Mouse (Mus musculus): ENCODE results near the gene A4gnt.
"Not testable (repeated sequence)": the region's sequence is repeated elsewhere in the genome, so short reads cannot be mapped to it uniquely, and the experiment has no call there.

Gene A4gnt

DNA sequence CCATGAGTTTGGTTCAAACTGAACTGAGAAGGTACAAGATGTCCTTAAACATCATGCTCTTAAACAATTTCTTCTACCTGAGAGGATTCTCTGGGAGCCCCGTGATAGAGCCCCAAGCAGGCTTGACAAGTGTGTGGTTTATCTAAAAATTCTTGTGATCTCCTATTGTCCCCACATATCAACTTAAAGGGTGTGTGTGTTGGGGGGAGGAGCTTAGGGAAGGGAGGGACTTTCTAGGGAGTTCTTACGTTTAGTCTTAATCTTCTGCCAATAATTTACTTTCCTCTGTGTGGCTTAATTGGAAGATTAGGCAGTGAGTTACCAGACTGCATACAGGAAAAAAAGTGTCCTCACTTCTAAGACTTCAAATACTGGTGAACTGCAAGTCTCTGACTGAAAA lies at the start of gene A4gnt:
A4gnt (plus strand) TSS at position 301 of the 400 bp plus-strand sequence.
- no peak for DNase-seq

DNA sequence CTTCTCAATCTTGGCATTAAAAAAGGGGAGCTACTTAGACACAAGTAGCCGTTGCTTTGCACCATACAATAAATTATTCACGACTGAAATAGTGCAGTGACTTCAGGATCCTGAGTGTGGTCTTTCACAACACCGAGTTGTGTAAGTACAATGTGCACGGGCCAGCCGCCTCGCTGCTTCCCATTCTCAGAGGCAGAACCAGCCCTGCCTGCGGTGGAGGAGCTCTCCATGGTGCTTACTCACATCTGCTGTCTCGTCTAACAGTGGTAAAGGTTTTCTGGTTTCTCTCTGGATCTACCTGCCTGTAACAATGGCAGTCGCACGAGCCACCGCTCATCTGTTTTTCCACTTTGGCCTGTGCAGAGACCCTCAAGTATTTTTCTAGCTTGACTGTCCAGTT lies 48.6 kb upstream of the A4gnt start:
- DNase-seq: peak; percentile 64

GRCm38 (mm10) chr9:99568023-99568346 lies 44.3 kb upstream of the A4gnt start:
- DNase-seq: no peak

GRCm38 (mm10) chr9:99568347-99569070 lies 43.8 kb upstream of the A4gnt start, which contains the start of gene Armc8:
TSS of gene Armc8 (minus strand) at chr9:99568899.
- peak; percentile 95 for DNase-seq

GRCm38 (mm10) chr9:99569071-99569397 lies 43.3 kb upstream of the A4gnt start:
- DNase-seq: no peak

DNA sequence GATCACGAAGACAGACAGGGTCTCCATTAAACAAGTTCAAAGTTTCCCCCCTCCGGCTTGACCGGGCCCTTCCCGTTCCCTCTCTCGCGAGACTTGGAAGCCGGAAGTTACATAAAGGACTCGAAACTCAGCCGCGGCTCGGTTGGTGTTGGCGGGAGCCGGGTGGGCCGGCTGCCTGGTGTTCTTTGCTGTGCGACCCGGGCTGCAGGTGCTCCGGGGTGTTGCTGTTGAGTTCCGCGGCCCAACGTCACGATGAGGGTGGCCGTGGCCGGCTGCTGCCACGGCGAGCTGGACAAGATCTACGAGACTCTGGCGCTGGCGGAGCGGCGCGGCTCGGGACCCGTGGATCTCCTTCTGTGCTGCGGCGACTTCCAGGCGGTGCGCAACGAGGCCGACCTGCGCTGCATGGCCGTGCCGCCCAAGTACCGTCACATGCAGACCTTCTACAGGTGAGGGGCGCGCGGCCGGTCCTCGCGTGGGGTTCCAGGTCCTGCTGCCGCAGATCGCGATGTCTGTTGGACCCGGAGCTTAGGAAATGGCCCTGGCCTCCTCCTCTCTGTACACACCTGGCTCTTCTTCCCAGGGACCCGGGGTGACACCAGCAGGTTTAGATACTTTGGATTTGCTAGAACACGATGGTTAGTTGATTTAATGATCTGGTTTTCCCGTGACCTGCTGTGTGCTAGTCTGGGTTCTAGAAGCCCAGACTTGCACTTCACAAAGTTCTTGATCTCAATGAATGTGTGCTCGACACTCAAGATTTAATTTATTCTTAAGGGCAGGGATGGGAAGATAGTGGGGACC lies 36.4 kb upstream of the A4gnt start, which contains the start of gene Dbr1:
Dbr1 (plus strand) TSS at position 123 of the 804 bp plus-strand sequence.
- peak; percentile 92 for DNase-seq

- DNase-seq: peak; percentile 22
Observed at GRCm38 (mm10) chr9:99580655-99581054, 31.6 kb upstream of the A4gnt start.

- DNase-seq: peak; percentile 61
Observed at GRCm38 (mm10) chr9:99587505-99588202, 24.6 kb upstream of the A4gnt start.

DNA sequence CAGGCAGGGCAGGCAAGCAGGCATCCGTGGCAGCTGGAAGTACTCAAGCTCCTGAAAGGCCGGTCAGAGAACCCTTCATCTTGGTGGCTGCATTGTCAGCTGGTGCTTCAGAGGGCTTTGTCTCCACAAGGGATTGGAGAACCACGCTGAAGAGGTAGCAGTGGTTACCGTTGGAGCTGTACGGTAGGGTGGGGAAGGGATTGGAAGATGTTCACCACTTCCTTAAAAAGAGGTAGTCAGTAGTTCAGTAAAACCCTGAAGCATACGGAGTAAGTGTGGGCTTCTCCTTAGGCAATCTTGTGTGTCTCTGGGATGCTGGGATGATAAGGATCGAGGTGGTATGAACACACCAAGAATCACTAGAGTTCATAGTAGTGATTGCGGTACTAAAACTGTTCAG lies 21.2 kb upstream of the A4gnt start:
- no peak for DNase-seq

DNA sequence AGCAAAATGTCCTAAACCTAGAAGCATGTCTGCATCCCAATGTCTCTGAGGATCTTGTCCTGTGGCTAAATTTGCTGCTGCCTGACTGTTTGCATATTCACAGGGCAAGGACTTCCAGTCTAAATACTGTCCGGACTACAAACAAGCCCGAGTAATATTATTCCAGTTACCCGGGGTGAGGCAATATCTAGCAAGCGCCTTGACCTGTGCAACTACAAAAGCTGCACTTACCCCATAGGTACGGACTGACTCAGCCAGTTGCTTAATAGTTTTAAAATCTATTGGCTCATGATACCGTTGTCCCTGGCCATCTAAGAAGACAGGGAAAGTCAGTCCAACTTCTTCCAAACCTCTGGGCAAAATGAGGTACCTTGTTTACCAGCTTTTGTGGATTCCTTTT lies 13.2 kb upstream of the A4gnt start:
- DNase-seq: not testable (repeated sequence)

DNA sequence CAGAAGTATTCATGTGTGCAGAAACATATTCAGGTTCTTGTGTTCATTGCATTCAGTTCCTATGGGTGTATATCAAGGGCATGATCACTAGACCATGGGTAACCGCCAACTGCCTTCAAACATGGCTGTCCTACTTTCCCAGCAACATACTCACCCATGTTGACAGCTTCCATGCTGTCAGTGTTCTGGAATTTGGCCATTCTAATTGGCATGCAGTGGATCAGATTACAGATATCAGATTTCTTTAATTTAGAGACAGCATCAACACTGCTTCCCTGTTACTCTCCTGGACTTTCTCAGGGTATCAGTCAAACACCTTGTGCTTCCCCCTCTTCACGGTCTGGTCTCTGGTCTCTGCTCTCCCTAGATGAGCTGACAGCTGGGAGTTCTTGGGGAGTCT lies 8.7 kb upstream of the A4gnt start:
- no peak for DNase-seq

DNA sequence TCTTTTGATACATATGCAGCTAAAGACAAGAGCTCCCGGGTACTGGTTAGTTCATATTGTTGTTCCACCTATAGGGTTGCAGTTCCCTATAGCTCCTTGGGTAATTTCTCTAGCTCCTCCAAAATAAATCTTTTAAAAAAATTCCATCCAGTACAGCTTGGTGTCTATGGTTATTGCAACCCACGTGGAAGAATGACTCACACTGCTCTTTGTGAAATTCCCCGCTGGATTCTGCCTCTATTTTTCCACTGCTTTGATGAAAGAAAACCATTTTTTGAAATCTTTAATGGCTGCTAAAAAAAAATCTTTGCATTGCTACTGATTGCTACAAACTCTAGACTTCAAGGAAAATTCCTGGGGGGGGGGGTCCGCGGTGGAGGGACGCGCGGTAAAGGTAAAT lies 7.4 kb downstream of the A4gnt start:
- no peak for DNase-seq

GRCm38 (mm10) chr9:99620196-99620595 lies 7.9 kb downstream of the A4gnt start:
- no peak for DNase-seq

GRCm38 (mm10) chr9:99622034-99622433 lies 9.7 kb downstream of the A4gnt start:
- no peak for DNase-seq

GRCm38 (mm10) chr9:99622966-99623365 lies 10.7 kb downstream of the A4gnt start:
- no peak for DNase-seq

- DNase-seq: no peak
Observed at GRCm38 (mm10) chr9:99624117-99624516, 11.8 kb downstream of the A4gnt start.

DNA sequence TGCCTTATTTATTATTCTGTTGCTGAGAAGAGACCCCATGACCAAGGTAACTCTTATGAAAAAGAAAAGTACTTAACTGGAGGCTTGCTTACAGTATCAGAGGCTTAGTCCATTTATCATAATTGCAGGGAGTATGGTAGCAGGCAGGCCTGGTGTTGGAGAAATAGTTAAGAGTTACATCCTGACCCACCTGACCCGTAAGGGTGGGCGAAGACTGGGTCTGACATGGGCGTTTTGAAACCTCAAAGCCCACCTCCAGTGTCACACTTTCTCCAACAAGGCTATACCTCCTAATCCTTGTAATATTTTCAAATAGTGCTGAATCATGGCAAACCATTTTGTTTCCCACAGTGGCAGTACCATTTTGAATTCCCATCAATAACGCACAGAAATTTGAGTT lies 16.3 kb downstream of the A4gnt start:
- DNase-seq: no peak

DNA sequence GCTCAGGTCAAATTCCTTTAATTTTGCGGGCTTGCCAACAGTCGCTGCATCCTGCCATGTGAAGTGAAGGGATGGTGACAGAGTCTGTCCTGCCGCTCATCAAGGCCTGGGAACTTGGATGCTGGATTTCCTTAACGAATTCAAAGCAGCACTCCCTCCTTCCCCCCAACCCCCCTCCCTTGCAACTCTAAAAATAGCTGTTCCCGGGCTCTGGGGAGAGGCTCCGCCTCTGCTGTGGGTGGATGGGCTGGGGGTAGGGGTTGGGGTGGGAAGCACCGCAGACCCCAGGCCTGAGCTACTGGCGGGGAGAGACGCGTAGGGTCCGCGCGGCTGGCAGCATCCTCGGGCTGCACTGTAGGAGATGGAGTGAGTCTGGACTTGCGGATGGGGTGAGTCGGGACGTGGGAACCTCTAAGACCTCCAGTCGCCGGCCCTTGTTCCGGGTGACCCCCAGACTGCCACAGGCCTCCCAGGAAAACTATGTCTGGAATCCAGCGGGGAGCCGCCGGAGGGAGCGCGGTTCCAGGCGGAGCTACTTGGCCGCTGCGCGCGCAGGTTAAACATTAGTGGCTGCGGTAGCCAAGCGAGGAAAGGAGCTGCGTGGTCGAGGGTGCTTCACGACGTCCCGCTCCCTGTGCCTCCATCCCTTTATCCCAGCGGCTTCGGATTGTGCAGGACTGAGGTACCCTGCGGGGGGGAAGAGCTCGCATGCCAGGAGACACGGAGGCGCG lies 17.1 kb downstream of the A4gnt start, which contains the start of gene Dzip1l:
Dzip1l (plus strand) TSS at position 216 of the 731 bp plus-strand sequence.
- peak; percentile 90 for DNase-seq

DNA sequence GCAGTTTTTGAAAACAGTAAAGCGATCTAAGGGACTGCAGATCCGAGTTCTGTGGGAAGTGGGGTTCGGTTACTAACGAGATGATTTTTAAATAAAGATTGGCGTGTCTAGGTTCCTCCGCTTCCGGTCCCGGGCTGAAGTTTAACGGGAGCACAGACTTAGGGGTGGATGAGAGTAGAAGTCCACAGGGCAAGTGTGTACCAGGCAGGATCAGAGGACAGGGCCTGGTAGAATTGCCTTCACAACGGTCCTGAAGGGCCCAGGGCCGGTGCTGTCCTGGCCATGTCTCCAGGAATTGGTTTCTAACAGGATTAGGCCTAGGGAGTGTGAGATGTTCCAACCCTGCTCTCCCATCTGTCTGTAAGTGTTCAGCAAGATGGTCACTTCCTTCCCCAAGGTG lies 17.8 kb downstream of the A4gnt start:
- DNase-seq: peak; percentile 69

DNA sequence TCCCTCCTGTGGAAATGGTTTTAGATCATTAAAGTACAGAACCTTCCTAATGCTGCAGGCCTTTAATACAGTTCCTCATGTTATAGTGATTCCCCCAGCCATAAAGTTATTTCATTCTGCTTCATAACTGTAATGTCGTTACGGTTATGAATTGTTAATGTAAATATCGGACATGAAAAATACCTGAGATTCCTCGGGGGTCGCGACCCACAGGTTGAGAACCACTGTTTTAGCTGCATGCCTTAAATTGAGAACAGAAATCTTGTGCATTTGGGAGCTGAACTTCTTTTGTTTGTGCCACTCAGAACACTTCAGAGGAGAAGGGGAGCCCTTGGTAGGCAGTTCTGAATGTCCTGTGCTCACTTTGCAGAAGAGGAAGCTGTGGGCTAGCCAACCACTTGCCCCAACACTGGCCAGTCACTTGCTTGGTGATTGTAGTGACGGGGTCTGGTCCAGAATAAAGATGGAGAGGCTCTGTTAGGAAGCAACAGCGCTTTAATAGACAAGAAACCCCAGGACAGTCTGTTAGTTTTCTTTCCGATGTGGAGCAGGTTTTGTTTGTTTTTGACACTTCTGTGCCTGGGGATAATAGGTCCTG lies 18.3 kb downstream of the A4gnt start:
- peak; percentile 21 for DNase-seq

DNA sequence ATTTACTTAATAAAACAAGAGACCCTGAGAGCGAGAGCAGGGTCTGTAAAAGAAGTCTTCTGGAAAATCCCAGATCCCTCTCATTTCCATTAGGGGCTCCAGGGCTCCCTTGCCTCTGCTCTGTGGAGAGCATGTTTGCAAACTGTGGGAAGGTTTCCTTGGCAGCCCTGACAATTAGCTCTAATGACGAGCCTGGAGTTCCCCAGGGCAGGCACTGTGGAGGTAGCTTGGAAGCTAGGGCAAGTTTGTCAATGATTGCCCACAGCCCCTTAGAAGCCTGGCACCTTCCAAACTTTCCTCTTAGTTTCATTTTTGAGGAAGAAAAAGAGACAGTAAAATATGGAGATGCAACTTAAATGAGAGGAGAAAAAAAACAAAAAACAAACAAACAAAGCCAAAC lies 19.5 kb downstream of the A4gnt start:
- DNase-seq: peak; percentile 66

- peak; percentile 61 for DNase-seq
Observed at GRCm38 (mm10) chr9:99632264-99632663, 20.0 kb downstream of the A4gnt start.

DNA sequence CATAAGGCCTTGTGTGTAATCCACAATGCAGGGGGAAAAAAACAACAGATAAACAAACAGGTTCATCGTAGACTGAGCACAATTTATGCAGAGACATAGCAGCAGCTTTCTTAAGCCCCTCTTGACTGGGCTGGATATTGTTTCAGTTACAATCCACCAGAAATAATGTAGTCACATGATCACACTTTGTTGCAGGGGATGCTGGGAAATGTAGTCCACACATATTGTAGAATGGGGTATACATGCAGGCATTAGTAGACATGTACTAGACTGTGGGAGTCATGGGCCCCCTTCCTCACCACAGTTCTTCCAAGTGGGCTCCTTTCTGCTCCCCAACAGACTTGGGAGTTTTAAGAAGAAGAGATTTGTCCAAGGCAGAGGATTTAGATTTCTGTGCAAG lies 24.5 kb downstream of the A4gnt start:
- DNase-seq: no peak

Data from kidney, adult 18-20 months (tissue).